Mouse (Mus musculus) midbrain, embryonic 12.5 days (tissue): ENCODE results near the gene Olfr399. TPM values are rescaled to one million over a fixed set of nuclear protein-coding genes. Genes with fewer than 3 reads are reported as not detected.

Source experiments
- ATAC-seq: fragments of 200-750 bp; cut with Nextera tagmentation; 2 replicates; pipeline ENCODE4 v1.8.0; 2017; ENCODE audit warnings: low read depth, moderate TSS enrichment, moderate library complexity; ENCODE audit not compliant: low FRiP score
- H3K27ac ChIP-seq: fragments of 300-500 bp; sonication (generic); replicated peaks from 2 replicates; pipeline ENCODE4 v1.5.1; 2016; ENCODE audit warnings: mild to moderate bottlenecking
- H3K27me3 ChIP-seq: fragments of 300-500 bp; sonication (generic); 2 replicates; pipeline ENCODE4 v1.6.1; 2016; ENCODE audit warnings: mild to moderate bottlenecking
- H3K36me3 ChIP-seq: fragments of 300-500 bp; sonication (generic); 2 replicates; pipeline ENCODE4 v1.6.1; 2016
- H3K4me1 ChIP-seq: fragments of 300-500 bp; sonication (generic); 2 replicates; pipeline ENCODE4 v1.6.1; 2016
- H3K4me2 ChIP-seq: fragments of 300-500 bp; sonication (generic); replicated peaks from 2 replicates; pipeline ENCODE4 v1.6.1; 2016; ENCODE audit warnings: mild to moderate bottlenecking, moderate library complexity
- H3K4me3 ChIP-seq: fragments of 300-500 bp; sonication (generic); 2 replicates; pipeline ENCODE4 v1.5.1; 2016; ENCODE audit warnings: mild to moderate bottlenecking
- H3K9ac ChIP-seq: fragments of 300-500 bp; sonication (generic); replicated peaks from 2 replicates; pipeline ENCODE4 v1.6.1; 2016; ENCODE audit warnings: mild to moderate bottlenecking, moderate library complexity
- H3K9me3 ChIP-seq: fragments of 300-500 bp; sonication (generic); 2 replicates; pipeline ENCODE4 v1.6.1; 2016; ENCODE audit warnings: mild to moderate bottlenecking
- WGBS: fragments of 180-500 bp; shearing (Covaris S2); methylation state at CpG from one replicate; pipeline ENCODE4 v1.1.7; 2016; 5-methylcytosine and 5-hydroxymethylcytosine counted together
- polyA plus RNA-seq: library from polyadenylated mRNA; unstranded; fragments of >200 nt; fragmentation: Nextera tagmentation; extraction: Ambion mirVana; gene quantifications from 2 replicates; pipeline ENCODE4 v1.2.1, GENCODE M21; 2016

Gene Olfr399
- polyA plus RNA-seq = not detected in 2 replicates

GRCm38 (mm10) chr11:74056451-74056850 lies at the start of gene Olfr399, which contains the start of gene Olfr139:
Gene Olfr399 (minus strand): TSS chr11:74056615.
Gene Olfr139 (minus strand): TSS chr11:74056551.
- Histone ChIP-seq H3K4me2 (no peak within 1 kb of the TSS), H3K27ac (no peak within 1 kb of the TSS), H3K9ac (no peak within 1 kb of the TSS), H3K9me3 (peaks cover 42% of the 10 kb centered on the region), H3K4me3 (no peak within 1 kb of the TSS), H3K4me1 (no peaks in the 10 kb centered on the region), H3K27me3 (no peaks in the 10 kb centered on the region), H3K36me3 (no peaks in the 10 kb centered on the region)
- no peak for ATAC-seq
- 77% methylated on average over 2 of the region's 2 CpGs for WGBS

- no peak overlapping the region for H3K4me3 ChIP-seq
- ATAC-seq = no peak
- no peaks in the 10 kb centered on the region for H3K27me3 ChIP-seq
- H3K9me3 ChIP-seq = peaks cover 23% of the 10 kb centered on the region
- H3K9ac ChIP-seq = no peak overlapping the region
- WGBS = 41% methylated on average over 5 of the region's 5 CpGs
- H3K36me3 ChIP-seq = no peaks in the 10 kb centered on the region
- H3K4me2 ChIP-seq = no peak overlapping the region
- H3K27ac ChIP-seq = no peak overlapping the region
- no peaks in the 10 kb centered on the region for H3K4me1 ChIP-seq
These were observed 48.7 kb upstream of the Olfr399 start for GRCm38 (mm10) chr11:74105066-74105465.

DNA sequence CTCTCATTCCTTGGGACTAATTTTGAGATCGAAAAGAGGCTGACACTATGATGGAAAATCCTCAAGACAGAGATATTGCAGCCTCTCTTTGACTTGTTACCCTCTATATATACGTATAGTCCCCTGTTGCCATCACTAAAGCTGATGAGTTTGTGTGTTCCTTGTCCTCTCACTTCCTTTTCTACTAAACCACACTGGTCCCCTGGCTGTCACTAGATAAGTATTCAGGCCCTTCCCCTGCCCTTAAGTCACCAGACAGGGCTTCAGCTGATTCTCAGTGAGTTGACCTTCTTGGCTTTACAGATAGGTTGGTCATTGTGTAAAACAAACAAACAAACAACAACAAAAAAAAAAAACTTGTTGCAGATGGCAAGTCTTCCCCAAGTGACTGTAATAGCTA lies 45.1 kb upstream of the Olfr399 start:
- no peak overlapping the region for H3K9ac ChIP-seq
- WGBS = 44% methylated on average over 2 of the region's 2 CpGs
- no peaks in the 10 kb centered on the region for H3K36me3 ChIP-seq
- no peaks in the 10 kb centered on the region for H3K27me3 ChIP-seq
- no peak overlapping the region for H3K27ac ChIP-seq
- H3K4me3 ChIP-seq = no peak overlapping the region
- ATAC-seq = no peak
- no peaks in the 10 kb centered on the region for H3K4me1 ChIP-seq
- H3K4me2 ChIP-seq = no peak overlapping the region
- peaks cover 30% of the 10 kb centered on the region for H3K9me3 ChIP-seq

- ATAC-seq = no peak
- H3K27me3 ChIP-seq = no peaks in the 10 kb centered on the region
- WGBS = 84% methylated on average over 2 of the region's 2 CpGs
- H3K9ac ChIP-seq = no peak overlapping the region
- H3K4me3 ChIP-seq = no peak overlapping the region
- H3K36me3 ChIP-seq = no peaks in the 10 kb centered on the region
- no peak overlapping the region for H3K4me2 ChIP-seq
- H3K27ac ChIP-seq = no peak overlapping the region
- no peaks in the 10 kb centered on the region for H3K4me1 ChIP-seq
- peaks cover 28% of the 10 kb centered on the region for H3K9me3 ChIP-seq
These were observed 44.3 kb upstream of the Olfr399 start for GRCm38 (mm10) chr11:74100724-74101123.

GRCm38 (mm10) chr11:74069655-74070054 lies 13.2 kb upstream of the Olfr399 start, which contains the start of gene Zfp616:
Gene Zfp616 (plus strand): TSS chr11:74069955.
- Histone ChIP-seq H3K4me3 (no peak within 1 kb of the TSS), H3K4me2 (no peak within 1 kb of the TSS), H3K27me3 (no peaks in the 10 kb centered on the region), H3K27ac (no peak within 1 kb of the TSS), H3K36me3 (no peaks in the 10 kb centered on the region), H3K4me1 (no peaks in the 10 kb centered on the region), H3K9me3 (0 out of 2 replicates have a peak, but pooled peaks cover 10% of the 10 kb centered on the region), H3K9ac (no peak within 1 kb of the TSS)
- WGBS = 89% methylated on average over 1 of the region's 1 CpGs
- ATAC-seq = no peak

DNA sequence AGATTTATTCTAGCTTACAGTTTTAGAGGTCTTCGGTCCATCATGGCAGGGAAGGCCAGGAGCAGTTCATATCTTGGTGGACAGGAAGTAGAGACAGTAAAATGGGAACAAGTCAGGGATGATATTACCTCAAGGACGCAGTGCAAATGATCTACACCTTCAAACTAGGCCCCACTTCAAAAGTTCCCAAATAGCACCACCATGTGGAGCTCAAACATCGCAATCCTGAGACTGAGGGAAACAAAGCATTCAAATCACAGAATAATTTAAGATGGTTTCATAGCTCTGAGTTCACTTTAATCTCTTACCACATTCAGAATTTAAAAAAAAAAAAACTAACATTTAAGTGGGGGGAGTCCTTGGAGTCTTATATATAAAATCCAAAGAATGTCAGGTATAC lies 5.1 kb downstream of the Olfr399 start:
- Histone ChIP-seq H3K4me1 (no peaks in the 10 kb centered on the region), H3K36me3 (no peaks in the 10 kb centered on the region), H3K4me3 (no peak overlapping the region), H3K27ac (no peak overlapping the region), H3K9me3 (peaks cover 23% of the 10 kb centered on the region), H3K27me3 (no peaks in the 10 kb centered on the region), H3K4me2 (no peak overlapping the region), H3K9ac (no peak overlapping the region)
- no peak for ATAC-seq
- WGBS = 70% methylated on average over 3 of the region's 3 CpGs

Other genes starting within 250 kb of the Olfr399 start
- not detected in 2 replicates for gene Olfr392, start 239.6 kb downstream of the Olfr399 start, polyA plus RNA-seq
- gene Olfr393, start 205.2 kb downstream of the Olfr399 start, polyA plus RNA-seq = not detected in 2 replicates
- not detected in 2 replicates for gene Olfr394, start 165.8 kb downstream of the Olfr399 start, polyA plus RNA-seq
- not detected in 2 replicates for gene Olfr395, start 147.3 kb downstream of the Olfr399 start, polyA plus RNA-seq
- gene Olfr23, start 119.9 kb downstream of the Olfr399 start, polyA plus RNA-seq = not detected in 2 replicates
- gene Olfr397, start 95.8 kb downstream of the Olfr399 start, polyA plus RNA-seq = not detected in 2 replicates
- gene Olfr398, start 66.2 kb downstream of the Olfr399 start, polyA plus RNA-seq = not detected in 2 replicates
- not detected in 2 replicates for gene Olfr139, start 64 bp downstream of the Olfr399 start, polyA plus RNA-seq
- gene Zfp616, start 13.3 kb upstream of the Olfr399 start, polyA plus RNA-seq = not detected in 2 replicates
- not detected in 2 replicates for gene Olfr401, start 57.1 kb upstream of the Olfr399 start, polyA plus RNA-seq
- not detected in 2 replicates for gene Olfr402, start 96.9 kb upstream of the Olfr399 start, polyA plus RNA-seq
- gene Olfr403, start 129.6 kb upstream of the Olfr399 start, polyA plus RNA-seq = not detected in 2 replicates
- not detected in 2 replicates for gene Olfr43, start 154.8 kb upstream of the Olfr399 start, polyA plus RNA-seq
- not detected in 2 replicates for gene Olfr406, start 203.2 kb upstream of the Olfr399 start, polyA plus RNA-seq
- not detected in 2 replicates for gene Olfr59, start 227.1 kb upstream of the Olfr399 start, polyA plus RNA-seq